7 mouse cellular contexts compared by ENCODE assay signal in genomic region chr10:80189999-80190398, GRCm38 (mm10). TPM values are rescaled to one million over a fixed set of nuclear protein-coding genes. Genes with fewer than 3 reads are reported as not detected.
DNase-seq lines count a peak whose midpoint lies in the region; ATAC-seq and TF ChIP-seq lines count a peak whose summit lies in the region.

No protein-coding gene starts in this region.

- no peak for ATAC-seq in lung, postnatal 0 days
- no peak for ATAC-seq in forebrain, embryonic 16.5 days
- no peak for ATAC-seq in liver, embryonic 15.5 days (ENCODE audit: insufficient read depth)

- no peak for DNase-seq in lung, postnatal 0 days (ENCODE audit: low spot score)
- DNase-seq in lung, postnatal 4 days: no peak
- no peak for DNase-seq in adrenal gland, adult 18-20 months (ENCODE audit: low spot score in 2 of 2)
- no peak for DNase-seq in adrenal gland, postnatal 36 days
- DNase-seq in layer of hippocampus, adult 8-10 months (ENCODE audit: low spot score in 2 of 2): no peak

- no peaks in the 10 kb centered on the region for H3K9me3 ChIP-seq in lung, postnatal 0 days (ENCODE audit: low read length)
- H3K9me3 ChIP-seq in forebrain, embryonic 16.5 days (ENCODE audit: control insufficient read depth, low read length): no peaks in the 10 kb centered on the region
- H3K9me3 ChIP-seq in liver, embryonic 15.5 days (replicated peaks): no peaks in the 10 kb centered on the region

- H3K27ac ChIP-seq in lung, postnatal 0 days (ENCODE audit: low read length): no peak overlapping the region
- peak overlapping the region; percentile 81 for H3K27ac ChIP-seq in forebrain, embryonic 16.5 days (ENCODE audit: low read length)
- no peak overlapping the region for H3K27ac ChIP-seq in liver, embryonic 15.5 days (replicated peaks)

- peak overlapping the region; percentile 64 for H3K4me2 ChIP-seq in lung, postnatal 0 days (replicated peaks; ENCODE audit: low read depth, low read length)
- H3K4me2 ChIP-seq in forebrain, embryonic 16.5 days (ENCODE audit: low read length): peak overlapping the region; percentile 60
- H3K4me2 ChIP-seq in liver, embryonic 15.5 days: peak overlapping the region; percentile 56

- no peak overlapping the region for H3K9ac ChIP-seq in lung, postnatal 0 days (replicated peaks; ENCODE audit: low read depth)
- H3K9ac ChIP-seq in forebrain, embryonic 16.5 days (replicated peaks; ENCODE audit: low read depth, low read length): peak overlapping the region; percentile 76
- H3K9ac ChIP-seq in liver, embryonic 15.5 days: no peak overlapping the region

- peak overlapping the region; percentile 37 for H3K4me3 ChIP-seq in lung, postnatal 0 days (ENCODE audit: low read depth, low read length)
- H3K4me3 ChIP-seq in forebrain, embryonic 16.5 days (replicated peaks; ENCODE audit: low read length): peak overlapping the region; percentile 57
- H3K4me3 ChIP-seq in liver, embryonic 15.5 days (replicated peaks): peak overlapping the region; percentile 33

- H3K4me1 ChIP-seq in lung, postnatal 0 days (ENCODE audit: insufficient read depth, low read depth, low read length): no peaks in the 10 kb centered on the region; the same call in 1 of the 2 replicates
- H3K4me1 ChIP-seq in forebrain, embryonic 16.5 days (replicated peaks; ENCODE audit: control insufficient read depth, insufficient read depth, low read length): peaks cover 22% of the 10 kb centered on the region
- H3K4me1 ChIP-seq in liver, embryonic 15.5 days (replicated peaks): peaks cover 14% of the 10 kb centered on the region; the same call in 1 of the 2 replicates

- 16% methylated on average over 21 of the region's 21 CpGs for WGBS in lung, postnatal 0 days
- 4% methylated on average over 21 of the region's 21 CpGs for WGBS in forebrain, embryonic 16.5 days
- 5% methylated on average over 21 of the region's 21 CpGs for WGBS in liver, embryonic 15.5 days (ENCODE audit: insufficient replicate concordance)

- peaks cover 20% of the 10 kb centered on the region for H3K27me3 ChIP-seq in lung, postnatal 0 days (replicated peaks; ENCODE audit: insufficient read depth, low read length)
- no peaks in the 10 kb centered on the region for H3K27me3 ChIP-seq in forebrain, embryonic 16.5 days (replicated peaks; ENCODE audit: control insufficient read depth, insufficient read depth, low read length)
- peaks cover 98% of the 10 kb centered on the region for H3K27me3 ChIP-seq in liver, embryonic 15.5 days

- TF ChIP-seq CTCF in lung, postnatal 0 days (IDR thresholded peaks at IDR 0.05): no peak

- H3K36me3 ChIP-seq in lung, postnatal 0 days (ENCODE audit: insufficient read depth, low read length): no peaks in the 10 kb centered on the region
- peaks cover 20% of the 10 kb centered on the region for H3K36me3 ChIP-seq in forebrain, embryonic 16.5 days (ENCODE audit: control insufficient read depth, insufficient read depth)
- no peaks in the 10 kb centered on the region for H3K36me3 ChIP-seq in liver, embryonic 15.5 days (replicated peaks)

- TF ChIP-seq EP300 in lung, postnatal 0 days (IDR thresholded peaks at IDR 0.05): no peak

RNA-seq across cellular contexts. Expression of gene Efna2, which starts 10.7 kb away (rescaled TPM):
- polyA plus RNA-seq in lung, postnatal 0 days (2015; fragmentation: Nextera tagmentation; extraction: Ambion mirVana): 5.1 and 6.9 TPM in 2 replicates
- 24.8 and 25.4 TPM in 2 replicates for polyA plus RNA-seq in forebrain, embryonic 16.5 days (2015; fragmentation: Nextera tagmentation; extraction: Ambion mirVana)
- polyA plus RNA-seq in liver, embryonic 15.5 days (2015; fragmentation: Nextera tagmentation; extraction: Ambion mirVana): 0.56 and 0.61 TPM in 2 replicates
- total RNA-seq in adrenal gland, adult 18-20 months (2021): 1 to 10 TPM; 1.3 to 2.1 TPM
- total RNA-seq in adrenal gland, postnatal 36 days (2021): 1 to 10 TPM; 2.4 to 3.2 TPM
- 1 to 10 TPM; 7.4 to 8.3 (median 7.9) TPM for total RNA-seq in layer of hippocampus, adult 8-10 months (2022)

RNA-seq across cellular contexts. Expression of gene 1600002K03Rik, which starts 17.3 kb away (rescaled TPM):
- 10.4 and 11.7 TPM in 2 replicates for polyA plus RNA-seq in lung, postnatal 0 days (2015; fragmentation: Nextera tagmentation; extraction: Ambion mirVana)
- polyA plus RNA-seq in forebrain, embryonic 16.5 days (2015; fragmentation: Nextera tagmentation; extraction: Ambion mirVana): 8.5 and 10.6 TPM in 2 replicates
- 8.9 and 10.1 TPM in 2 replicates for polyA plus RNA-seq in liver, embryonic 15.5 days (2015; fragmentation: Nextera tagmentation; extraction: Ambion mirVana)
- 10 to 100 TPM; 14.7 to 16.6 TPM for total RNA-seq in adrenal gland, adult 18-20 months (2021)
- total RNA-seq in adrenal gland, postnatal 36 days (2021): 10 to 100 TPM; 16.8 to 19.1 TPM
- total RNA-seq in layer of hippocampus, adult 8-10 months (2022): 1 to 10 TPM; 1.8 to 9.0 (median 6.2) TPM

RNA-seq across cellular contexts. Expression of gene Cirbp, which starts 24.2 kb away (rescaled TPM):
- 203 and 305 TPM in 2 replicates for polyA plus RNA-seq in lung, postnatal 0 days (2015; fragmentation: Nextera tagmentation; extraction: Ambion mirVana)
- 318 and 335 TPM in 2 replicates for polyA plus RNA-seq in forebrain, embryonic 16.5 days (2015; fragmentation: Nextera tagmentation; extraction: Ambion mirVana)
- polyA plus RNA-seq in liver, embryonic 15.5 days (2015; fragmentation: Nextera tagmentation; extraction: Ambion mirVana): 13.1 and 17.0 TPM in 2 replicates
- 10 to 100 TPM; 34.7 to 46.3 TPM for total RNA-seq in adrenal gland, adult 18-20 months (2021)
- total RNA-seq in adrenal gland, postnatal 36 days (2021): 100 to 1,000 TPM in 1 of 2 experiments, 10 to 100 TPM in 1; 35.0 to 104 TPM
- total RNA-seq in layer of hippocampus, adult 8-10 months (2022): 100 to 1,000 TPM in 2 of 4 experiments, 10 to 100 TPM in 2; 75.7 to 148 (median 96.4) TPM

RNA-seq across cellular contexts. Expression of gene Mum1, which starts 36.2 kb away (rescaled TPM):
- 34.0 and 36.9 TPM in 2 replicates for polyA plus RNA-seq in lung, postnatal 0 days (2015; fragmentation: Nextera tagmentation; extraction: Ambion mirVana)
- polyA plus RNA-seq in forebrain, embryonic 16.5 days (2015; fragmentation: Nextera tagmentation; extraction: Ambion mirVana): 49.0 and 55.4 TPM in 2 replicates
- 16.6 and 17.0 TPM in 2 replicates for polyA plus RNA-seq in liver, embryonic 15.5 days (2015; fragmentation: Nextera tagmentation; extraction: Ambion mirVana)
- 10 to 100 TPM; 17.4 to 18.4 TPM for total RNA-seq in adrenal gland, adult 18-20 months (2021)
- total RNA-seq in adrenal gland, postnatal 36 days (2021): 10 to 100 TPM; 20.4 to 21.2 TPM
- total RNA-seq in layer of hippocampus, adult 8-10 months (2022): 10 to 100 TPM; 44.5 to 51.5 (median 45.6) TPM

RNA-seq across cellular contexts. Expression of gene Midn, which starts 41.9 kb away (rescaled TPM):
- polyA plus RNA-seq in lung, postnatal 0 days (2015; fragmentation: Nextera tagmentation; extraction: Ambion mirVana): 13.2 and 14.2 TPM in 2 replicates
- polyA plus RNA-seq in forebrain, embryonic 16.5 days (2015; fragmentation: Nextera tagmentation; extraction: Ambion mirVana): 26.5 and 30.9 TPM in 2 replicates
- 2.9 and 3.1 TPM in 2 replicates for polyA plus RNA-seq in liver, embryonic 15.5 days (2015; fragmentation: Nextera tagmentation; extraction: Ambion mirVana)
- 10 to 100 TPM; 64.8 to 82.0 TPM for total RNA-seq in adrenal gland, adult 18-20 months (2021)
- 100 to 1,000 TPM; 104 to 188 TPM for total RNA-seq in adrenal gland, postnatal 36 days (2021)
- 10 to 100 TPM; 47.2 to 63.6 (median 58.0) TPM for total RNA-seq in layer of hippocampus, adult 8-10 months (2022)
